ENCODE assay signal across 21 mouse cellular contexts in genomic region chr5:87336961-87337697, GRCm38 (mm10). TPM values are rescaled to one million over a fixed set of nuclear protein-coding genes. Genes with fewer than 3 reads are reported as not detected.
"Had no signal": no experiment of that assay in that cellular context is flagged by ENCODE, and none has a peak within 500 bp of the region (broad histone marks: within the 10 kb centered on the region; RNA-seq: fewer than 3 reads in every experiment).

Ugt2a3 (minus strand) TSS chr5:87337195.

- H3K9ac ChIP-seq: liver, embryonic 15.5 days; liver, postnatal 0 days; lung, embryonic 14.5 days; midbrain, embryonic 13.5 days; midbrain, embryonic 15.5 days; neural tube, embryonic 12.5 days had no signal

- H3K36me3 ChIP-seq: liver, embryonic 15.5 days; midbrain, embryonic 13.5 days; midbrain, embryonic 15.5 days; neural tube, embryonic 12.5 days had no signal

- H3K4me1 ChIP-seq: liver, embryonic 15.5 days; megakaryocyte, embryonic 14.5 days; midbrain, embryonic 13.5 days; midbrain, embryonic 15.5 days; neural tube, embryonic 12.5 days had no signal

- H3K27me3 ChIP-seq: liver, embryonic 15.5 days; megakaryocyte, embryonic 14.5 days; midbrain, embryonic 13.5 days; midbrain, embryonic 15.5 days; neural tube, embryonic 12.5 days had no signal

- H3K27ac ChIP-seq: liver, embryonic 15.5 days; macrophage; midbrain, embryonic 13.5 days; midbrain, embryonic 15.5 days; neural tube, embryonic 12.5 days had no signal

- DNase-seq: lung, embryonic 14.5 days; lung, postnatal 10 days; right cerebral cortex, postnatal 14 days; spleen, adult 18-20 months; thymus, adult 18-20 months; thymus, postnatal 14 days; thymus, postnatal 36 days had no signal

- H3K4me3 ChIP-seq: liver, embryonic 15.5 days; megakaryocyte, embryonic 14.5 days; midbrain, embryonic 13.5 days; midbrain, embryonic 15.5 days; neural tube, embryonic 12.5 days had no signal

- H3K4me2 ChIP-seq: liver, embryonic 15.5 days; lung, embryonic 14.5 days; midbrain, embryonic 11.5 days; midbrain, embryonic 13.5 days; midbrain, embryonic 15.5 days; neural tube, embryonic 12.5 days had no signal

- H3K9me3 ChIP-seq: liver, embryonic 15.5 days; midbrain, embryonic 13.5 days; midbrain, embryonic 15.5 days; neural tube, embryonic 12.5 days had no signal

- ATAC-seq: liver, postnatal 0 days; midbrain, embryonic 13.5 days; midbrain, embryonic 15.5 days had no signal

RNA-seq across cellular contexts. Expression of gene Ugt2a3, which starts in this region (rescaled TPM):
- total RNA-seq: megakaryocyte progenitor cell, adult 5-6 weeks; midbrain, postnatal 0 days; monocyte, adult 5-6 weeks; neutrophil, adult 5-6 weeks had no signal
- polyA plus RNA-seq: liver, embryonic 15.5 days; lung, embryonic 14.5 days; macrophage; midbrain, embryonic 11.5 days; midbrain, embryonic 13.5 days; midbrain, embryonic 15.5 days; midbrain, postnatal 0 days; neural tube, embryonic 12.5 days; neural tube, embryonic 14.5 days; thymus, postnatal 0 days had no signal
